Mouse (Mus musculus): ENCODE results near the gene Gm20518. TPM values are rescaled to one million over a fixed set of nuclear protein-coding genes. Genes with fewer than 3 reads are reported as not detected.

Gene Gm20518
- total RNA-seq, 2 experiments from 2014 or later = 0.17 to 0.68 TPM

- no peak for DNase-seq (ENCODE audit: low spot score)
Measured at GRCm38 (mm10) chr16:17851860-17852259, 39.6 kb downstream of the Gm20518 start.

GRCm38 (mm10) chr16:17851331-17851730, 40.1 kb downstream of the Gm20518 start:
- intact Hi-C loops (cut with DNase I) = no loop called here

More at GRCm38 (mm10) chr16:17851860-17852259, 39.6 kb downstream of the Gm20518 start:
- intact Hi-C loops (cut with DNase I) = no loop called here

GRCm38 (mm10) chr16:17849486-17849885, 42.0 kb downstream of the Gm20518 start:
- intact Hi-C loops (cut with DNase I) = no loop called here
- DNase-seq (ENCODE audit: low spot score) = no peak

More at GRCm38 (mm10) chr16:17851331-17851730, 40.1 kb downstream of the Gm20518 start:
- DNase-seq (ENCODE audit: low spot score) = no peak

GRCm38 (mm10) chr16:17848928-17849327, 42.5 kb downstream of the Gm20518 start:
- DNase-seq (ENCODE audit: low spot score) = no peak
- intact Hi-C loops (cut with DNase I) = no loop called here

GRCm38 (mm10) chr16:17848431-17848830, 43.0 kb downstream of the Gm20518 start:
- DNase-seq (ENCODE audit: low spot score) = no peak
- intact Hi-C loops (cut with DNase I) = no loop called here

- no peak for DNase-seq (ENCODE audit: low spot score)
- intact Hi-C loops (cut with DNase I) = no loop called here
Measured at GRCm38 (mm10) chr16:17843701-17844365, 47.6 kb downstream of the Gm20518 start.

GRCm38 (mm10) chr16:17842437-17842836, 49.0 kb downstream of the Gm20518 start:
- intact Hi-C loops (cut with DNase I) = no loop called here
- DNase-seq (ENCODE audit: low spot score) = no peak

- DNase-seq (ENCODE audit: low spot score) = no peak
- intact Hi-C loops (cut with DNase I) = no loop called here
Measured at GRCm38 (mm10) chr16:17839976-17840375, 51.5 kb downstream of the Gm20518 start.

- intact Hi-C loops (cut with DNase I) = no loop called here
- no peak for DNase-seq (ENCODE audit: low spot score)
Measured at GRCm38 (mm10) chr16:17838051-17838450, 53.4 kb downstream of the Gm20518 start, which contains the start of gene Car15. Car15 (minus strand) TSS chr16:17838364.

GRCm38 (mm10) chr16:17835481-17835880, 56.0 kb downstream of the Gm20518 start:
- DNase-seq (ENCODE audit: low spot score) = no peak
- intact Hi-C loops (cut with DNase I) = no loop called here

GRCm38 (mm10) chr16:17834543-17834942, 56.9 kb downstream of the Gm20518 start:
- intact Hi-C loops (cut with DNase I) = no loop called here

GRCm38 (mm10) chr16:17833681-17834399, 57.6 kb downstream of the Gm20518 start:
- DNase-seq (ENCODE audit: low spot score) = no peak
- intact Hi-C loops (cut with DNase I) = no loop called here

More at GRCm38 (mm10) chr16:17834543-17834942, 56.9 kb downstream of the Gm20518 start:
- no peak for DNase-seq (ENCODE audit: low spot score)

- DNase-seq (ENCODE audit: low spot score) = no peak
- intact Hi-C loops (cut with DNase I) = no loop called here
Measured at GRCm38 (mm10) chr16:17833321-17833680, 58.2 kb downstream of the Gm20518 start.

GRCm38 (mm10) chr16:17832821-17833220, 58.6 kb downstream of the Gm20518 start, which contains the start of gene B830017H08Rik:
B830017H08Rik (plus strand) TSS chr16:17833121.
- intact Hi-C loops (cut with DNase I) = no loop called here

GRCm38 (mm10) chr16:17831781-17832180, 59.7 kb downstream of the Gm20518 start:
- intact Hi-C loops (cut with DNase I) = no loop called here
- no peak for DNase-seq (ENCODE audit: low spot score)

More at GRCm38 (mm10) chr16:17832821-17833220, 58.6 kb downstream of the Gm20518 start, which contains the start of gene B830017H08Rik:
- no peak for DNase-seq (ENCODE audit: low spot score)

GRCm38 (mm10) chr16:17830385-17831178, 60.9 kb downstream of the Gm20518 start:
- no peak for DNase-seq (ENCODE audit: low spot score)

GRCm38 (mm10) chr16:17828867-17829266, 62.6 kb downstream of the Gm20518 start:
- intact Hi-C loops (cut with DNase I) = no loop called here
- no peak for DNase-seq (ENCODE audit: low spot score)

More at GRCm38 (mm10) chr16:17830385-17831178, 60.9 kb downstream of the Gm20518 start:
- intact Hi-C loops (cut with DNase I) = no loop called here

GRCm38 (mm10) chr16:17828229-17828628, 63.2 kb downstream of the Gm20518 start:
- no peak for DNase-seq (ENCODE audit: low spot score)
- intact Hi-C loops (cut with DNase I) = no loop called here

GRCm38 (mm10) chr16:17826500-17826899, 65.0 kb downstream of the Gm20518 start:
- no peak for DNase-seq (ENCODE audit: low spot score)
- intact Hi-C loops (cut with DNase I) = no loop called here

- DNase-seq (ENCODE audit: low spot score) = no peak
- intact Hi-C loops (cut with DNase I) = loop anchor here (10.0 kb wide), 1 partner anchor 262 kb away; no protein-coding TSS in a partner anchor
Measured at GRCm38 (mm10) chr16:17816528-17816927, 74.9 kb downstream of the Gm20518 start.
